Mouse (Mus musculus) Patski (cell line): ENCODE measurements at regions not wholly inside any gene's neighbourhood (a gene's known extent, or its start where the extent isn't known, plus 50 kb on each side); places are given as distances from the start of the nearest gene placed in this dataset.

Experiments used
- ATAC-seq: fragments of 100-300 bp; one replicate; pipeline ENCODE4 v1.8.0; 2021
- CTCF ChIA-PET: fragments of 350-600 bp; sonication (Branson Sonifier 250); formaldehyde crosslinking; loops from one replicate; lab custom pipeline; 2022; ENCODE audit warnings: inconsistent platforms; lab: Charles Lee
- POLR2A ChIA-PET: fragments of 350-600 bp; sonication (Branson Sonifier 250); formaldehyde crosslinking; loops from one replicate; lab custom pipeline; 2022; ENCODE audit warnings: antibody characterized with exemption, inconsistent platforms; lab: Charles Lee
- DNase-seq: peaks from one replicate; pipeline ENCODE4 v3.0.0-alpha.2; 2011; ENCODE audit warnings: low read depth, low spot score
- H3K27me3 ChIP-seq: fragments of 371-371 bp; one replicate; pipeline ENCODE4 v1.5.1; 2021
- CTCF ChIP-seq: fragments of 100-300 bp; IDR thresholded peaks from one replicate; pipeline ENCODE4 v1.5.1; 2021
- in situ Hi-C: fragments of 300-500 bp; cut with MboI; formaldehyde crosslinking; loops from 3 replicates; pipeline ENCODE4 v1.11.1; 2018; ENCODE audit warnings: low pct_unique_long_range_greater_than_20kb, mixed read lengths

- POLR2A ChIA-PET: no interaction called here
- no peak for DNase-seq
- no peak for ATAC-seq
- CTCF ChIA-PET: no interaction called here
- no peak for TF ChIP-seq CTCF
- in situ Hi-C loops: no loop called here
- peaks cover 11% of the 10 kb centered on the region for H3K27me3 ChIP-seq
These were observed 115.3 kb upstream of the Atp6ap2 start for GRCm38 (mm10) chrX:12472296-12472695.

- in situ Hi-C loops: no loop called here
- ChIA-PET CTCF (no interaction called here), POLR2A (no interaction called here)
- ATAC-seq (no peak), DNase-seq (no peak)
- H3K27me3 ChIP-seq: peaks cover 7% of the 10 kb centered on the region
- no peak for TF ChIP-seq CTCF
These were observed 108.4 kb upstream of the Atp6ap2 start for GRCm38 (mm10) chrX:12479207-12479606.

- peaks cover 10% of the 10 kb centered on the region for H3K27me3 ChIP-seq
- in situ Hi-C loops: no loop called here
- ChIA-PET CTCF (interaction anchor here (1.2 to 1.7 kb wide), 3 partner anchors 8 to 14 kb away, joined by 3 to 5 read pairs (median 4); no protein-coding TSS in a partner anchor), POLR2A (no interaction called here)
- TF ChIP-seq CTCF: no peak
- ATAC-seq: no peak
- no peak for DNase-seq
These were observed 96.6 kb upstream of the Atp6ap2 start for GRCm38 (mm10) chrX:12490957-12491356.

- ChIA-PET POLR2A (no interaction called here), CTCF (no interaction called here)
- DNase-seq (no peak), ATAC-seq (no peak)
- in situ Hi-C loops: no loop called here
- peaks cover 10% of the 10 kb centered on the region for H3K27me3 ChIP-seq
- no peak for TF ChIP-seq CTCF
These were observed 94.4 kb upstream of the Atp6ap2 start for GRCm38 (mm10) chrX:12493216-12493615.

GRCm38 (mm10) chrX:12493916-12494315, 93.7 kb upstream of the Atp6ap2 start:
- no peak for ATAC-seq
- CTCF ChIA-PET: no interaction called here
- in situ Hi-C loops: no loop called here

GRCm38 (mm10) chrX:12494535-12494934, 93.1 kb upstream of the Atp6ap2 start:
- CTCF ChIA-PET: no interaction called here
- DNase-seq (no peak), ATAC-seq (no peak)
- in situ Hi-C loops: no loop called here
- POLR2A ChIA-PET: no interaction called here
- TF ChIP-seq CTCF: no peak
- H3K27me3 ChIP-seq: peaks cover 10% of the 10 kb centered on the region

More at GRCm38 (mm10) chrX:12493916-12494315, 93.7 kb upstream of the Atp6ap2 start:
- peaks cover 10% of the 10 kb centered on the region for H3K27me3 ChIP-seq
- no peak for DNase-seq
- POLR2A ChIA-PET: no interaction called here
- no peak for TF ChIP-seq CTCF

- no peak for TF ChIP-seq CTCF
- no peak for DNase-seq
- in situ Hi-C loops: no loop called here
- peaks cover 4% of the 10 kb centered on the region for H3K27me3 ChIP-seq
- ATAC-seq: no peak
- CTCF ChIA-PET: no interaction called here
- POLR2A ChIA-PET: no interaction called here
These were observed 87.0 kb upstream of the Atp6ap2 start for GRCm38 (mm10) chrX:12500601-12501000.

- DNase-seq (no peak), ATAC-seq (no peak)
- POLR2A ChIA-PET: no interaction called here
- in situ Hi-C loops: no loop called here
- CTCF ChIA-PET: no interaction called here
- peaks cover 4% of the 10 kb centered on the region for H3K27me3 ChIP-seq
- TF ChIP-seq CTCF: no peak
These were observed 85.2 kb upstream of the Atp6ap2 start for GRCm38 (mm10) chrX:12502364-12502763.

- no peak for TF ChIP-seq CTCF
These were observed 84.0 kb upstream of the Atp6ap2 start for GRCm38 (mm10) chrX:12503581-12503980.

GRCm38 (mm10) chrX:12511119-12511518, 76.5 kb upstream of the Atp6ap2 start:
- in situ Hi-C loops: no loop called here
- POLR2A ChIA-PET: interaction anchor here (0.6 kb wide), 1 partner anchor 1622 kb away, joined by 3 read pairs; no protein-coding TSS in a partner anchor
- peaks cover 4% of the 10 kb centered on the region for H3K27me3 ChIP-seq
- CTCF ChIA-PET: no interaction called here
- ATAC-seq (no peak), DNase-seq (no peak)
- TF ChIP-seq CTCF: no peak

More at GRCm38 (mm10) chrX:12503581-12503980, 84.0 kb upstream of the Atp6ap2 start:
- POLR2A ChIA-PET: no interaction called here
- DNase-seq (no peak), ATAC-seq (no peak)
- CTCF ChIA-PET: no interaction called here
- H3K27me3 ChIP-seq: peaks cover 4% of the 10 kb centered on the region
- in situ Hi-C loops: no loop called here

- in situ Hi-C loops: no loop called here
- H3K27me3 ChIP-seq: no peaks in the 10 kb centered on the region
- DNase-seq (no peak), ATAC-seq (no peak)
- ChIA-PET POLR2A (no interaction called here), CTCF (no interaction called here)
- no peak for TF ChIP-seq CTCF
These were observed 62.6 kb upstream of the Atp6ap2 start for GRCm38 (mm10) chrX:12525044-12525443.
